Mouse (Mus musculus): ENCODE results near the gene Tsg101.

- TF ChIP-seq CTCF (IDR thresholded peaks at IDR 0.05; ENCODE audit: borderline replicate concordance, control insufficient read depth, extremely low read depth, insufficient read depth, low read length, poor library complexity) (no peak), POLR2A (IDR thresholded peaks at IDR 0.05; ENCODE audit: control insufficient read depth, extremely low read depth, insufficient read depth, low read length, poor library complexity) (no peak)
Measured at GRCm38 (mm10) chr7:46928291-46928690, 8.5 kb upstream of the Tsg101 start.
